Mouse (Mus musculus) MN1 (cell line): Measurements from ENCODE around the gene Kifc1.
"Not testable (repeated sequence)": the region's sequence is repeated elsewhere in the genome, so short reads cannot be mapped to it uniquely, and the experiment has no call there.

ENCODE experiments used
- DNase-seq: peaks from one replicate; pipeline ENCODE4 v3.0.0-alpha.2; 2016; ENCODE audit warnings: low spot score

Kifc1 gene

DNA sequence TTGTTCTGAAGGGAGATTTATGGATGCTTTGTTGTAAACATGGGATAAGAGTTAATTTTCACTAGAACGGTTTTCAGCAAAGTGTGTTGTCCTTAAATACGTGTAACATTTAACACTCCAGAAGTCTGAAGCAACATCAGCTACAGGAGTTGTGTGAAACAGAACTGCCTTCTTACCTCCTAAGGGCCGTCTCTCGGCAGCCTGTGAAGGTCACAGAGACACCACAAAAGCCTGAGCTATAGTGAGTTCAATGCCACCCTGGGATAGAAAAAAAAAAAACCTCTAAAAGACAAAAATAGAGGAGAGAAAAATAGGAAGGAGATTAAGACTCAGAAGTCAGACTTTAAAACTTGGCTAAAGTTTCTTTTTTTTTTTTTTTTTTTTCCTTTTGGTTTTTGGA is 11.6 kb upstream of the Kifc1 start:
- DNase-seq = no peak

DNA sequence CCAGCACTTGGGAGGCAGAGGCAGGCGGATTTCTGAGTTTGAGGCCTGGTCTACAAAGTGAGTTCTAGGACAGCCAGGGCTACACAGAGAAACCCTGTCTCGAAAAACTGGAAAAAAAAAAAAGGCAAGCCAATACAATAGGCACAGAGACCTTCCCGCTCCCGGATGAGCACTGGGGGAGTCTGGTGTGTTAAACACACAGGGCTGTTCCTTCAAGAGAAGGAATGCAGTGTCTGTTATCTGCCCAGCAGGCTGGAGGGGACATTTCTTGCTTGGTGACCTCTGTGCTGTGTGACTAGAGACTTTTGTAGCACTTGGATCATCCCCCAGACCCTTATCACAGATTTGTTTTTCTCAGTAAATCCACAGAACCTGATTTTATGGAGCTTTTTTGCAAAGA is 11.2 kb upstream of the Kifc1 start:
- DNase-seq = no peak

DNA sequence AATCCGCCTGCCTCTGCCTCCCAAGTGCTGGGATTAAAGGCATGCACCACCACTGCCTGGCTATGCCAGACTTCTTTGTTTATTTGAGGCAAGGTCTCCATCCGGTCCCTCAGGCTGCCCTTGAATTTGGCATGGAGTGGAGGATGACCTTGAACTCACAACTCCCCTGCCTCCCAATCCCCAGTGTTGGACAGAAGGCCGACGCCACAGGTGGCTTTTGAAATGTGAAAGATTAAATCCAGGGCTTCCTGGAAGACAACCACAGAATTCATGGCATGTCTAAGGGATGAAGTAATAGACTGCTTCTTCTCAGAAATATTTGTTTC is 10.5 kb upstream of the Kifc1 start:
- no peak for DNase-seq

DNA sequence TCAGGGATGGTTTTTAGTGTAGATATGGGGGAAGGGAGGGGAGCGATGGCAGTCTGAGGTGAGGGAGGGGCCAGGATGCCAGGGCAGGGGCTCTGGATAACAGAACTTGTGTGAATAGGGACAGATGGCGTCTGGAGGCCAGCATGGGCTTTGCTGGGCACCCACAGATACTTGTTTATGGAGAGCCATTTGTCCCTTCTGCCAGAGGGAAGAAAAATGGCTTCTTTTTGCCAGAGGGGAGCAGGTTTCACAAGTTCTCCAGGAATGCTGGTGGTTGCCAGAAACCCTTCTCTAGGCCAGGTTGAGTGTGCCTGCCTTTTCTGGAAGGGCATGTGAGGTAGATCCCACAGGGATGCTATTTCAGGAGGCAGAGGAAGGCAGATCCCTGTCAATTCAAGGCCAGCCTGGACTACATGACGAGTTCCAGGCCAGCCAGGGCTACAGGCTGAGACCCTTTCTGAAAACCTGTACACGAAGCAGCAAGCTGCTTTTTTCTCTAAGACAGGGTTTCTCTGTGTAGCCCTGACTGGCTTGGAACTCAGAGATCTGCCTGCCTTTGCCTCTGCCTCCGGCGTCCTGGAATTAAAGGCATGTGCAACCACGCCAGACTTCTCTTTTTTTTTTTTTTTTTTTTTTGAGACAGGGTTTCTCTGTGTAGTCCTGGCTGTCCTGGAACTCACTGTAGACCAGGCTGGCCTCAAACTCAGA is 10.0 kb upstream of the Kifc1 start:
- peak; percentile 34 for DNase-seq

DNA sequence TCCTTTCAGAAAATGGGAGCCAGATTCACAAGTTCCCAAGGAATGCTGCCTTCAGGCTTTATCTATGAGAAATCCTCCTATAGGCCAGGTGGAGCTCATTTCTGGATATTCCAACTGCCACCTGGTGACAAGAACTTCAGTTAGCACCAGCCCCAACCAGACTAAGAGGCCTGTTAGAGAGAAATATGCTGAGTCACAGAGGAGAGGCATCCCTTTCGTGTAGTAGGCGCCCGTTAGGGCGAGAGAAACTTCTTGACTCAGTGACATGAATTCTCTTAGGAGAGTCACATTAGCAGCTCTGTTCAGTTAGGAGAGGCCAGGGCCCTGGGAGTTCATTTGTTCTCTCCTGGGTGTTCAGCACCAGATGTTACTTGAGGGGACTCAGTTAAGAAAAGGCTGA is 9.2 kb upstream of the Kifc1 start:
- no peak for DNase-seq

DNA sequence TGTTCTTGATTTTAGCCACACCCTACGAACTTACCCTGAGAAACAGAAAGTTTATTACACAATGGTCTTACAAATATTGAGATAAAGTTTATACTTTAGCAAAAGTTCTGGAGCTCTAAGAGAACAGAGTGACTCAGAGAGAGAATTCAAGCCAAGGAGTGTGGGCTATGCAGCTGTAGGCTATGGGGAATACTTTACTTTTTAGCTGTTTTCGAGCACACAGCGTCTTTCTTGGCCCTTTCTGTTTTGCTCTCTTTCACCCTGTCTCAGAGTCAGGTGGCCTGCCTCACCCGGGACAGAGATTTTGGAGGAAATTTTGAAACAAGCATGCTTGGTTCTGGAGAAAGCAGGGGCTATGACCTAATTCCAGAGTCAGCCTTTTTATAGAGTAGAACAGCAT is 7.7 kb upstream of the Kifc1 start:
- not testable (repeated sequence) for DNase-seq

DNA sequence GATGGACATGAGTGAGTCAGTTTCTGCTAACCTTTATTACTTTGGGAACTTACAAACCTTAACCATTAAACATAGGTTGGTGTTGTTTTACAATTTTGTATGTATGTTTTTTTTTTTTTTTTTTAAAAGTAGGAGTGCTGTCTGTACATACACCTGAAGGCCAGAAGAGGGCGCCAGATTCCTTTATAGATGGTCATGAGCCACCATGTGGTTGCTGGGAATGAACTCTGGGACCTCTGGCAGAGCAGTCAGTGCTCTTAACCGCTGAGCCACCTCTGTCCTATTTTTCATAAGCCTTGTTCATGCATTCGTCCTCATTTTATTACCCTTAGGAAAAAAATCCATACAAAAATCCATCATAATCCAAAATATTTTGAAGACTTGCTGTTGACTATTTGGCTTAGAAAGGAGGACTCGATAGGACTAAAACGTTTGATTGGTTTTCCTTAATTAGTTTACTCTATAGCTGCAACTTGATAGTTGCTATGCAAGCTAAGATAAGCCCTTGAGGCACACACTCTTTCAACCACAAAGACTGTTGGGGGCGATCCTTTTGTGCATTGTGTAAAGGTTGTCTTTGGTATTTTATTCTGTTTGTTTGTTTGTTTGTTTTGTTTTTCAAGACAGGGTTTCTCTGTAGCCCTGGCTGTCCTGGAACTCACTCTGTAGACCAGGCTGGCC is 6.8 kb upstream of the Kifc1 start:
- DNase-seq = peak; percentile 81

DNA sequence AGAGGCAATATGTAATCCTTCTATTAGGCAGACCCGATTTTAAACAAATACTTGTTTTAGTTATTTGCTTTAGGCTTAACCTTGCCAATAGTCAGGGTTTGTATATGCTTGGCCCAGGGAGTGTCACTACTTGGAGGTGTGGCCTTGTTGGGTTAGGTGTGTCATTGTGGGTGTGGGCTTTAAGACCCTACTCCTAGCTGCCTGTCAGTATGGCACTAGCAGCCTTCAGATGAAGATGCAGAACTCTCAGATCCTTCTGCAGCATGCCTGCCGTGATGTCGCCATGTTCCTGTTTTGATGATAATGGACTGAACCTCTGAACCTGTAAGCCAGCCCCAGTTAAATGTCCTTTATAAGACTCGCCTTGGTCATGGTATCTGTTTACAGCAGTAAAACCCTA is 2.5 kb upstream of the Kifc1 start:
- not testable (repeated sequence) for DNase-seq

DNA sequence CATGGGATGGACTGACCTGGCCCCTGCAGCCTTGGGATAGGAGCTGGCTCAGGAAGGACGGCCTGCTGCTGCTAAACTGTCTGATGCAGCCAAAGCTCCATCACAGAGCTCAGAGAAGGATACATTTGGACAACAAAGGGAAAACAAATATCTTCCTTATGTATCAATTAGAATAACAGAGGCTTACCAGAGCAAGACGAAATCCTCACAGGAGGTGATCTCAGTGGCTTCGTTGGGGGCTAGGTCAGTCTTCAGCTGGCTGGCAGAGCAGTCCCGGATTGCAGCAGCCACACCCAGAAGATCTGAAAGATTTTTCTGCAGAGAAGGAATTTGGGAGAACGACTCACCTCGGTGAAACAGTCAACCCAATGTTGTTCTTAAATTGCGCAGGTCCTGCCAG is 2.0 kb upstream of the Kifc1 start:
- no peak for DNase-seq

DNA sequence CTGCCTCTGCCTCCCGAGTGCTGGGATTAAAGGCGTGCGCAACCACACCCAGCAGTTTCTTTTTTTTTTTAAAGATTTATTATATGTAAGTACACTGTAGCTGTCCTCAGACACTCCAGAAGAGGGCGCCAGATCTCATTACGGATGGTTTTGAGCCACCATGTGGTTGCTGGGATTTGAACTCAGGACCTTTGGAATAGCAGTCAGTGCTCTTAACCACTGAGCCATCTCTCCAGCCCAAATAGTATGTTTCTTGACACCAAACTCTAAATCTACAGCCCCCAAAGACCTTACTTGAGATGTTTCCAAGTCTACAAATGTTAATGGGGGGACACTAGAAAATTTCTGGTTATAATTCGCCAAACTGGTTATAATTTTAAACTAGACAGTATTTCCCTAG is 1.4 kb upstream of the Kifc1 start:
- not testable (repeated sequence) for DNase-seq

DNA sequence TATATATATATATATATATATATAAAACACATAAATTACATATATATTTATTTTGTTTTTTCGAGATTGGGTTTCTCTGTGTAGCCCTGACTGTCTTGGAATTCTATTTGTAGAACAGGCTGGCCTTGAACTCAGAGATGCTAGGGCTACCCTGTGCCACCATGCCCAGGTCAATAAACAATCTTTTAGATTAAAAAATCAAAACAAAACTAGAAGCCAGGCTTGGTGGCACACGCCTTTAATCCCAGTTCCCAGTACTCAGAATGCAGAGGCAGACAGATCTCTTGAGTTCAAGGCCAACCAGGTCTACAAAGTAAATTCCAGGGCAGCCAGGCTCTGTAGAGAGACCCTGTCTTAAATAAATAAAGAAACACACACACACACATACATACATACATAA is 896 bp upstream of the Kifc1 start:
- DNase-seq = no peak

DNA sequence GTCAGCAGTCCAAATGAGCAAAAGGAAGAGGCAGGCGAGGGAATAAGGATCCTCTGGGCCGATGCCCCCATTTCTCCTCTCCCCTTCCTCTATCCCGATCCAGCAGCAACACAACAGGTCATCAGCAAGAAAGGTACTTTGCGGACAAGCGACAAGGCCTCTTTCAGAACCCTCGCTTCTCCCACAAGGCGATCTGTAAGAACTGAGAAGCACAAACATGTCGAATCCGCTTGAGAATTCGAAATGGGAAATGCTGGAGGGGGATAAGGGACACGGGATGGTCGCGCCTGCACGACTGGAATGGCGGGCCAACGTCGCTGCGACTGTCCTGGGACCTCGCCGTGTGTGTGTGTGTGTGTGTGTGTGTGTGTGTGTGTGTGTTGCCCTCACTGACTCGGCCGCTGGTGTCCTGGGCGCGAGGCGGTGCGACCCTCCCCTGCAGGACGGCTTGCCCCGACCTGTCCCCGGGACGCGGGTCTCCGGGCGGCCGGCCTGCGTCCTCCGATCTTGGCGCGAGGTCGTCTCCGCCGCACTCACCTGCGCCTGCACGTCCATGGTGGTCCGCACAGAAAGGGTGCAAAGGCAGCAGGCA is 424 bp downstream of the Kifc1 start:
- DNase-seq = not testable (repeated sequence)

DNA sequence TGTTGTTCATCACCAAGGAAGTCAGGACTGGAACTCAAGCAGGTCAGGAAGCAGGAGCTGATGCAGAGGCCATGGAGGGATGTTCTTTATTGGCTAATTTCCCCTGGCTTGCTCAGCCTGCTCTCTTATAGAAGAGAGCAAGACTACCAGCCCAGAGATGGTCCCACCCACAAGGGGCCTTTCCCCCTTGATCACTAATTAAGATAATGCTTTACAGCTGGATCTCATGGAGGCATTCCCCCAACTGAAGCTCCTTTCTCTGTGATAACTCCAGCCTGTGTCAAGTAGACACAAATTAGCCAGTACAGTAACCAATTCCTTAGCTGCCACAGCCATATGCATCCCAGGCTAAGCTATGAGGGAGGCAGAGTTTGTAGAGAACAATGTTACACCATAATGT is 2.2 kb downstream of the Kifc1 start:
- not testable (repeated sequence) for DNase-seq

DNA sequence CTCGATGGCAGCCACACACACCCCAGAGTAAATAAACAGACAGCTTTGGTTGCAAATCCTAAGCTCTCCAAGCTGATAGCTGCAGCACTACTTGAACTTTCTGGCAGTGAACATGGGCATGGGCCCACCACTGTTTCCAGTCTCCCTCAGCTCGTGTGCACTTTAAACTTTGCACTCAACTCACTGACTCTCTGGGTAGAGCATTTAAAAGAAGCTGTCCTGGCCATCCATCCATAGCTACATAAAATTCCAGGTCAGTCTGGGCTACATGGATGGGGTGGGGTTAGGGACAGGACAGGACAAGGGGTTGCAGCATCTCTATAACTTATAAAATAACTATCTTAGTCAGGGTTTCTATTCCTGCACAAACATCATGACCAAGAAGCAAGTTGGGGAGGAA is 2.7 kb downstream of the Kifc1 start:
- DNase-seq = not testable (repeated sequence)

DNA sequence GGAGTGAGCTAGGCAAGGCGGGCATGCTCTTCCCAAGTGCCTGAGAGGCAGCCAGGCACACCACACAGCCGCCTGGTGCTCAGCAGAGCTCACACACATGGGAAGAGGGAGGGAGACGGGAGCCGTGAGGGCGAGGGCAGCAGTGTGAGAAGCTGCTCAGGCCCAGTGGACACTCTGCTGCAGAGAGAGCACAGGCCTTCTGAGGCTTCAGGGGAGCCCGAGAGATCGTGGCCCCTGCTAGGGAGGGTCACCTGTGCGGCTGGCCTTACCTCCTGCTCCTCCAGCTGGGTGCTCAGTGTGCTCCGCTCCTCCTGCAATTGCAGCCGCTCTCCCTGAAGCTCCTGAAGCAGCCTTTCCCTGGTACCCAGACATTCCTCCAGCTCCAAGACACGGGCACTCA is 6.1 kb downstream of the Kifc1 start:
- not testable (repeated sequence) for DNase-seq

DNA sequence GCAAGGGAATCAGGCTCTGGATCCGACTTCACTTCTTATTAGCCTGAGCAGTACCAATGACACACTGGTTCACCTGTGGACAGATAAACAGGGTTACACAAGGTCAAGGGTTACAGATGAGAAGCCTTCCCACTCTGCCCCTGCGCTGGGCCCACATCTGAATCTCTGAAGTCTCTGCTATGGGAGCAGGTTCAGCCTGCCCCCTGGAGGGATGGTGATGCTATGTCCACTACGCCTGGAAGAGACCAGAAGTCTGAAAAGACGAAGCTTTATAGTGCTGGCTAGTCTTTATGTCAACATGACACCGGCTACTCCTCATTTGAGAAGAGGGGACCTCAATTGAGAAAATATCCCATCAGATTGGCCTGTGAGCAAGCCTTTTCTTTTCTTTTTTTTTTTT is 14.7 kb downstream of the Kifc1 start:
- peak; percentile 34 for DNase-seq

DNA sequence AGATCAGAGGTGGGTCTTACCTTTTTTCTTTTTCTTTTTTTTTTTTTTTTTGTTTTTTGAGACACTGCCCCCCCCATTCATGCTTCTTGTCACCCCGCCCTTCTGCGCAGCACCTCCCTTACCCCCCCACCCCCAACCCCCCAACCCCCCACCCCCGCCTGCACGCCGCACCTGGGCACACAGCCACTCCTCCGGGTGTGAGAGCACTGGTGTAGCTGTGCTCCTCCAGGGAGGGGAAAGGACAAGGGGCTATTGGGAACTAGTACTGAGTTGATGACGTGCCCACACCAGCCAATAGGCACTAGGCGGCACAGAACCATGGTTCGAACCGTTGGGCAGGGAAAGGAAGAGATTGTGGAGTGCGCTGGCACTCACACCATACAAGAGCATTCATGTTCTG is 16.1 kb downstream of the Kifc1 start:
- no peak for DNase-seq

DNA sequence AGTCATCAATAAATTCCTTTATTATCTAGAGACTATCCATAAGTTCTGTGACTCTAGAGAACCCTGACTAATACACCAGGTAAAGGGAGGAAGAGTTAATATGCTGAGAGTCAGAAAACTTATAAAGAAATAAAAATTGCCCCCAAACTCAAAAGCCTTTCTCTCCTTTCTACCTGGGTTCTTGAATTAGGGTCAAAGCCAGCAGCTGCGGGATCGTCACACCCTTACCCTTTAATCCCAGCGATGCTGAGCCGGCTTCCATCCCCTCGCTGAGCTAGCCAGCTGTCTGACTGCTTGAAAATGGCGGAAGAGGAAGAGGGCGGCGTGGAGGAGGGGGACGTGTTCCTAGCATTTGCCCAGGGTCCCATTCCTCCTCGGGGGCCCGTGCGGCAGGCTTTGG is 16.9 kb downstream of the Kifc1 start, which contains the start of gene Gm7029:
Gene Gm7029 (plus strand): TSS at position 301 of the 400 bp plus-strand sequence.
- not testable (repeated sequence) for DNase-seq

DNA sequence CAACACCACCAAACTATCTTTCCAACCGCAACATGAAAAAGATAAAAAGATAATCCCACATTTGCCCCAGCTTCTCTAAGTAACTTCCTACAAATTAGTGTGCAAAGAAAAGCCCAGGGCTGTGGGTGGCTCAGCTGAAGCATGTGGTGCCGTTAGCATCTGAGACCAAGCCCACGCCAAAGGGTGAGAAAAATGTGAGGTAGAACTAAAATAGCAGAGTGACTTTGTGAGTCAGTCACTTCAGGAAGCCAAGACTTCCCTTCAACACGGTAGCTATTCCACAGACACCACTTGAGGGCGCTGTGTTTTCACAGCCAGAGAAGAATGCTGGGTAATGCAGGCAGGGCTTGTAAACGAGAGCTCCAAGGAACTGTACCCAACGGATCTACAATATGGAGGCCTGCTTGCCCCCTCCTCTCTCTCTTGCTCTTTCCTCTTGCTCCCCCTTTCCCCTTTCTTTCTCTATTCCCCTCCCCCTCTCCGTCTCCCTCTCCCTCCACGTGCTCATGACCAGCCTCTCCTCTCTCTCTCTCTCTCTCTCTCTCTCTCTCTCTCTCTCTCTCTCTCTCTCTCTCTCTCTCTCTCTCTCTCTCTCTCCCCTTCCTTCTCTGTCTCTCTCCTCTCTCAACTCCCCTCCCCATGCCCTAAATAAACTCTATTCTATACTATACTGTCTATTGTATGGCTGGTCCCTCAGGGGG is 25.0 kb downstream of the Kifc1 start:
- DNase-seq = peak; percentile 45

DNA sequence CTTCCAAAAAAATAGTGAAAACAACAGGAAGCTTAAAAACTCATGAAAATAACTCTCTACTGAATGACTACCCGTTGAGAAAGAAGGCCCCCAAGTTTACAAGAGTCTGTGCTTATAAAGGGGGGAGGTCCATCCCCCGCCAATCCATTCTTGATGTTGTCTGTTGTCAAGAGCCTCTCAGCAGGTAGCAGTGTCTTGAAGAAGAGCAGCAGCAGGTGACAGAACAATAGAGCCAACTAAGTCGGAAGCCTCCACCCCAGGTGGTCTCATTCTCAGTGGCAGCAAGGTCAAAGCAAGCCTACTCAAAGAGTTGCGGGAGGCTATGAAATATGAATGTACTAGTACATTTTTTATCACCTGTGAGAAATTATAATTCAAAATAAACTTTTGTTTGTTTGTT is 32.6 kb downstream of the Kifc1 start:
- DNase-seq = no peak

DNA sequence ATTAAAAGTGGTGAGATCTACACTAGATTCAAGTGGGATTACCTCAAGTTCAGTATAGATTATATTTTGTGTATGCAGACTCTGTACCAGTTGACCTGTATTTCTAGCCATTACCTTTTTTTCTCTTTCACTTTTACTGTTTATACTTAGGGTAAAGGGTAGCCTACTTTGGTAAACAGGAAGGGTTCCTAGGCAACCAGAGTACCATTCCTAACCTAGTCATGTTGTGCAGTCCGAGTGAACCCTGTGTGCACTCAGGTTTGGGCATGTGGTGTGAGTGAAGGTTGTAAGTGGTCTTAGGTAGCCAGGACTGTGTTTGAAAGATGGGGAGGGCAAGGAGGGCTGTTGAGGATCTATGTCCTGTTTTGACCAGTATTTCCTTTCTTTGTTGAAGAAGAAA is 39.1 kb downstream of the Kifc1 start:
- DNase-seq = no peak

DNA sequence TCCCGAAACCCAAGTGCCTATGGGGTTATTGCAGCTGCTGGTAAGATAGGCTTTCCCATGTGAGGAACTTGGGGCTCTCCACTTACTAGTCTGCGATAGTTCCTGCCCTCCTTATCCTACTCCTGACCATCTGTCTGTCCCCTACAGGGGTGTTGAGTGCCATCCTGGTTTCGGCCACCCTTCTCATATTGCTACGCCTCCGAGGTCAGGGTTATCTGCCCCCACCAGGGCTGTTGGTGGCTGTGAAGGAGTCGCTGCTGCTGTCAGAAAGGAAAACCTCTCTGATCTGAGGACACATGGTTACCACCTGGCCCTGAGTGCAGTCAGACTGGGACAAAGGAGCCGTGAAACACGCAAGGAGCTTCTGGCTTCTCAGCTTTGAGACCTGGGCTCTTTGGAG is 42.3 kb downstream of the Kifc1 start:
- DNase-seq = no peak

DNA sequence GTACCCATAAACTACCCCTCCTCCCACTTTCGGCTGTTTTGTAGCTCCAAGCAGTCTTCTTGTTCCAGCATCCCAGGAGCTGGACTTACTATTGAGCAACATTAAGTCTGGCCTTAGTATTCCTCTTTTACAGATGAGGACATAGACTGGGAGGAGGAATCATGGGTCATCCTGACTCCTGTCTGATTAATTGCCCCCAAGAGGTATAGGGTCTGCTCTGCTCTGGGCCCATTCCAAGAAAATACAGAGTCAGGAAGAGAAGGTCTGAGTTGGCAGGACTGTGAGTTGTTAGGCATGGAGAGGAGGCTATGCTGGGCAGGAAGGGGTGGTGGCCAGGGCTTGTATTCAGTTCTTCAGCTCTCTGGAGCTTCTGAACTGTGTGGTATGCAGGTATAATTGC is 46.3 kb downstream of the Kifc1 start:
- peak; percentile 64 for DNase-seq
